Mouse (Mus musculus): ENCODE measurements around the gene Fbn1. TPM values are rescaled to one million over a fixed set of nuclear protein-coding genes. Genes with fewer than 3 reads are reported as not detected.

Fbn1 gene
- polyA plus RNA-seq, 1 experiment from 2014 or later, result 18.6 TPM

DNA sequence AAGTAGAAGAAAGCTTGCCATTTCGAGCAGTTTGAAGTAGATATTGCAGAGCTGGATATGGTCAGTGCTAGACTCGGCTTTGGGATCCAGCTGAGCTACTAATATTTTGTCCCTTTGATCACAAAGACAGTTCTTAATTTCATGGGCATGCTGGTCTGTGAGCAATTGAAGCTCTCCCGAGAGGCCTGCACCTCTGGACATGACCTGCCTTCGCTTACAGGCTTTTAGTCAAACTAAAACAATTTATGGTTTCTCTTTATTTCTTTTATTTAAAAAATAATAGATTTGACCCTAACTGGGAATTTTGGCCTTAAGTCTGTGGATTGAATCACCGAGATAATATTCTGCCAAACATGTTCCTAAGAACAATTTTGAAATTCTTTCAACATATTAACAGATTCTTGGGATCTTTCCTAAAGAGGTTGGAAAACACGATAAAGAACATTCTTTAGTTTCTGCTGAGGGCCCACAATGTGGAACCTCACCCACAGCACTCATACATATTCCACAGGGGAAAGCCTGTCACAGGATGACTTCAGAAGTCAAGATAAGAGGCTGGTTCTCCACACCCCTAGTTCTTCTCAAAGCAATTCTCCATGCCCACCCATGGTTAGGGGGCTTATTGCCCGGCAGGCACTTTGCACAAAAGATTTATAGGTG, 125.0 kb downstream of the Fbn1 start:
- Histone ChIP-seq H3K4me3 (no peak overlapping the region), H3K9ac (no peak overlapping the region), H3K4me1 (peaks cover under 1% of the 10 kb centered on the region; the same call in 1 of the 2 replicates), H3K9me3 (no peaks in the 10 kb centered on the region), H3K36me3 (peaks cover 44% of the 10 kb centered on the region), H3K4me2 (replicated peaks) (no peak overlapping the region), H3K27ac (no peak overlapping the region), H3K27me3 (no peaks in the 10 kb centered on the region)
- ATAC-seq (ENCODE audit: low FRiP score, low read depth), result no peak
- WGBS, result 58% methylated on average over 7 of the region's 7 CpGs

- no peak overlapping the region for H3K4me3 ChIP-seq
- peaks cover 5% of the 10 kb centered on the region for H3K4me1 ChIP-seq
- no peak overlapping the region for H3K4me2 ChIP-seq (replicated peaks)
- H3K27ac ChIP-seq, result no peak overlapping the region
- no peak overlapping the region for H3K9ac ChIP-seq
- no peaks in the 10 kb centered on the region for H3K27me3 ChIP-seq
- peaks cover 47% of the 10 kb centered on the region for H3K36me3 ChIP-seq
- WGBS, result 68% methylated on average over 2 of the region's 2 CpGs
- no peak for ATAC-seq (ENCODE audit: low FRiP score, low read depth)
- H3K9me3 ChIP-seq, result no peaks in the 10 kb centered on the region
Observed at GRCm38 (mm10) chr2:125380086-125380485, 127.7 kb downstream of the Fbn1 start.

DNA sequence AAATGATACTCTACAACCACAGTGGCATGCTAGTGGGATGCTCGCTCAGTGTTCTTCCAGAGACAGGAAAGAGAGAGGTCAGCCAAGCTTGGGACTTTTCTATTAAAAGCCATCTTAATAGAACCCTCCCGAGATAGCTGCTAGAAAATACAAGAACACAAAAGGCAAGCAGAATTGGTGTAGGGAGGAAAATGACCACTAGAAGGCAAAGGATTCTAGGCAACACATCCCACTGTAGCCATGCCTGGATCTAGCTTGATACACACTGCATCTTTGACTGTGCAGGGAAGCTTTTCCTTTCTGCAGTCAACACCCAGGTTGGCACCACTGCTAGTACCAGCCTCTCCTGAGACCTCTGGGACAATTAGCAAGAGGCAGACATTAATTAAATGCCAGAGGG, 128.6 kb downstream of the Fbn1 start:
- H3K27me3 ChIP-seq, result no peaks in the 10 kb centered on the region
- H3K4me2 ChIP-seq (replicated peaks), result no peak overlapping the region
- no peak overlapping the region for H3K27ac ChIP-seq
- peaks cover 9% of the 10 kb centered on the region for H3K4me1 ChIP-seq
- no peak overlapping the region for H3K9ac ChIP-seq
- H3K4me3 ChIP-seq, result no peak overlapping the region
- H3K36me3 ChIP-seq, result peaks cover 42% of the 10 kb centered on the region
- no peak for ATAC-seq (ENCODE audit: low FRiP score, low read depth)
- H3K9me3 ChIP-seq, result no peaks in the 10 kb centered on the region
- 90% methylated on average over 2 of the region's 2 CpGs for WGBS

- 80% methylated on average over 5 of the region's 5 CpGs for WGBS
- ATAC-seq (ENCODE audit: low FRiP score, low read depth), result no peak
Observed at GRCm38 (mm10) chr2:125375926-125376325, 131.9 kb downstream of the Fbn1 start.

DNA sequence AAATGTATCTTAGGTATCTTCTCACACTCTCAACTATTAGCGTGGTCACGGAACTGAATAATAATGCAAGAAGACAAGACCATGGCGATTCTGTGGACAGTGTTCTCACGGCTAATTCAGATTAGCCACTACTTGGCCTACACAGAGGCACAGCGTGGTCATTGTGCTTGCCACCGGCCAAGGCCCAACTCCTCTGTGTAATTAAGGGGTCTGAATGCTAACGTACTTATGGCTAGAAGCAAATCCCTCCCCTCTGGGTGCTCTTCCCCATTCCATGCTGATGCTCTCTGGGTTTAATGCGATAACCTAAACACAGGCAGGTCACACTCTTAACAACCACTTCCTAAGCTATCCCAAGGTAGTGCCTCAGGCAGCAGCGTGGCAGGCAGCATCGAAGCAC, 132.5 kb downstream of the Fbn1 start:
- Histone ChIP-seq H3K9me3 (no peaks in the 10 kb centered on the region), H3K4me1 (peaks cover 16% of the 10 kb centered on the region), H3K36me3 (peaks cover 36% of the 10 kb centered on the region), H3K27me3 (no peaks in the 10 kb centered on the region), H3K4me2 (replicated peaks) (no peak overlapping the region), H3K4me3 (no peak overlapping the region), H3K9ac (no peak overlapping the region), H3K27ac (no peak overlapping the region)
- ATAC-seq (ENCODE audit: low FRiP score, low read depth), result no peak
- WGBS, result 89% methylated on average over 10 of the region's 10 CpGs

More at GRCm38 (mm10) chr2:125375926-125376325, 131.9 kb downstream of the Fbn1 start:
- Histone ChIP-seq H3K9me3 (no peaks in the 10 kb centered on the region), H3K4me1 (peaks cover 16% of the 10 kb centered on the region), H3K4me2 (replicated peaks) (no peak overlapping the region), H3K9ac (no peak overlapping the region), H3K4me3 (no peak overlapping the region), H3K27me3 (no peaks in the 10 kb centered on the region), H3K36me3 (peaks cover 34% of the 10 kb centered on the region), H3K27ac (no peak overlapping the region)

DNA sequence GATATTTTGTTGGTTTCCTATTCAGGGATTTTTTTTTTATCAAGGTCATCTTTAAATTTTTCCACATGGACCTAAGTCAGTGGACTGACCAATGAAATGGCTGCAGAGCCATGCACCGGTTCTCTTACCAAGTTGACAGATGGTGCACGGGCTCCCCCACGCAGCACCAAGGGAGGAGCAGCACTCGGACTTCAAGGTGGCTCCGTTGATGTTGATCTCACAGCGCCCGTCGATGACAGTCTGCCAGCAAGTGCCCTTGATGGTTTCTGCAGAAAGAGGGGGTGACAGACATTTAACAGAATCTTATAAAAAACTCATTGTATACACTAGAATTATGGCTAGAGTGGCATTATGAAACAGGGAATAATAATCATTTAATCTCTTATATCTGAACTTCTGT, 138.1 kb downstream of the Fbn1 start:
- peaks cover 68% of the 10 kb centered on the region for H3K36me3 ChIP-seq
- no peak overlapping the region for H3K4me2 ChIP-seq (replicated peaks)
- no peaks in the 10 kb centered on the region for H3K9me3 ChIP-seq
- no peak for ATAC-seq (ENCODE audit: low FRiP score, low read depth)
- peaks cover 11% of the 10 kb centered on the region for H3K4me1 ChIP-seq
- H3K9ac ChIP-seq, result no peak overlapping the region
- no peak overlapping the region for H3K27ac ChIP-seq
- H3K27me3 ChIP-seq, result no peaks in the 10 kb centered on the region
- WGBS, result 92% methylated on average over 8 of the region's 8 CpGs
- no peak overlapping the region for H3K4me3 ChIP-seq

- Histone ChIP-seq H3K9ac (no peak overlapping the region), H3K9me3 (no peaks in the 10 kb centered on the region), H3K4me1 (peaks cover 2% of the 10 kb centered on the region; the same call in 1 of the 2 replicates), H3K4me2 (replicated peaks) (no peak overlapping the region), H3K36me3 (peaks cover 72% of the 10 kb centered on the region), H3K27me3 (no peaks in the 10 kb centered on the region), H3K27ac (no peak overlapping the region), H3K4me3 (no peak overlapping the region)
- 69% methylated on average over 4 of the region's 4 CpGs for whole genome bisulfite sequencing
- no peak for ATAC-seq (ENCODE audit: low FRiP score, low read depth)
Observed at GRCm38 (mm10) chr2:125368616-125369015, 139.2 kb downstream of the Fbn1 start.

- Histone ChIP-seq H3K27ac (no peak overlapping the region), H3K27me3 (no peaks in the 10 kb centered on the region), H3K4me2 (replicated peaks) (no peak overlapping the region), H3K36me3 (peaks cover 77% of the 10 kb centered on the region), H3K4me1 (no peaks in the 10 kb centered on the region), H3K9me3 (no peaks in the 10 kb centered on the region), H3K9ac (no peak overlapping the region), H3K4me3 (no peak overlapping the region)
- WGBS, result 83% methylated on average over 4 of the region's 4 CpGs
- ATAC-seq (ENCODE audit: low FRiP score, low read depth), result no peak
Observed at GRCm38 (mm10) chr2:125361661-125362060, 146.1 kb downstream of the Fbn1 start.

DNA sequence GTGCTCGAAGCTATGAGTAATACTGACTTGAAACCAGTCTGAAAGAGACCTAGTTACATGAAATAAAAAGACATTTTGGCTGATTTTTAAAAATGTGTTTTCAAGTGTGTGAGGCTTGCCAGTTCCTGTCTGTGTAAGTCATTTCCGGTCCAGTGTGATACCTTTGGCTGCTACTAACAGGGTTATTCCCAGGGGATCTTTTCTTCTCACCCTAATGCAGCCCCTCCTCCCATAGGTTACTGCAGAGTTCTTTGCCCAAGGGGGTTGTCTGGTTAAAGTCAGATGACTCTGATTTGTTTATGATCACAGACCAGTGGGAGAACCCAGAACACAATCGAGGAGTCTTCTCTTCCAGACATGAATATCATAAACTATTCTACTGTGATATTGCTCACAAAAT, 151.3 kb downstream of the Fbn1 start:
- Histone ChIP-seq H3K9me3 (no peaks in the 10 kb centered on the region), H3K4me3 (no peak overlapping the region), H3K4me2 (replicated peaks) (no peak overlapping the region), H3K9ac (no peak overlapping the region), H3K27ac (no peak overlapping the region), H3K36me3 (peaks cover 41% of the 10 kb centered on the region), H3K27me3 (no peaks in the 10 kb centered on the region), H3K4me1 (0 out of 2 replicates have a peak, but pooled peaks cover 4% of the 10 kb centered on the region)
- 48% methylated on average over 3 of the region's 3 CpGs for WGBS
- ATAC-seq (ENCODE audit: low FRiP score, low read depth), result no peak

- no peak overlapping the region for H3K4me3 ChIP-seq
- 0 out of 2 replicates have a peak, but pooled peaks cover 4% of the 10 kb centered on the region for H3K4me1 ChIP-seq
- H3K27ac ChIP-seq, result no peak overlapping the region
- ATAC-seq (ENCODE audit: low FRiP score, low read depth), result no peak
- 72% methylated on average over 5 of the region's 5 CpGs for WGBS
- H3K9me3 ChIP-seq, result no peaks in the 10 kb centered on the region
- H3K9ac ChIP-seq, result no peak overlapping the region
- no peak overlapping the region for H3K4me2 ChIP-seq (replicated peaks)
- no peaks in the 10 kb centered on the region for H3K27me3 ChIP-seq
- peaks cover 41% of the 10 kb centered on the region for H3K36me3 ChIP-seq
Observed at GRCm38 (mm10) chr2:125356068-125356467, 151.7 kb downstream of the Fbn1 start.

- Histone ChIP-seq H3K27me3 (no peaks in the 10 kb centered on the region), H3K4me3 (no peak overlapping the region), H3K9me3 (no peaks in the 10 kb centered on the region), H3K4me2 (replicated peaks) (no peak overlapping the region), H3K27ac (no peak overlapping the region), H3K4me1 (0 out of 2 replicates have a peak, but pooled peaks cover 4% of the 10 kb centered on the region), H3K9ac (no peak overlapping the region), H3K36me3 (peaks cover 40% of the 10 kb centered on the region)
- no peak for ATAC-seq (ENCODE audit: low FRiP score, low read depth)
- 60% methylated on average over 11 of the region's 11 CpGs for WGBS
Observed at GRCm38 (mm10) chr2:125355216-125355971, 152.4 kb downstream of the Fbn1 start.

DNA sequence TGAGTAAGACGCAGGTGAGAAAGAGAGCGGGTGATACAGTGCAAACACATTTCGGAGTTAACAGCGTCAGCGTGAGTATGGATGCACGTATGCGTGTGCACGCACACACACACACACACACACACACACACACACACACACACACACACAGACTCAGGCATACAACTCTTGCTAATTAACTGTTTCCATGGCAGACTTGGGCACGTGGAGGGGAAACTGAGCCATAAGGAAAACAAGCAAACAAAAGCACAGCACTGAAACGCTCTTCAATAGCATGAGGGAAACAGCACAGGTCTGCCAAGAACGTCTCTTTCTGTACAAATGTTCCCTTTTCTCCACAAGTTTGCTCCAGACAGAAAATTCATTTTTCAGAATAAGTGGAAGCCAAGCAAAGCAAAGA, 153.2 kb downstream of the Fbn1 start:
- Histone ChIP-seq H3K27ac (no peak overlapping the region), H3K36me3 (peaks cover 40% of the 10 kb centered on the region), H3K4me3 (no peak overlapping the region), H3K9ac (no peak overlapping the region), H3K4me1 (0 out of 2 replicates have a peak, but pooled peaks cover 4% of the 10 kb centered on the region), H3K27me3 (no peaks in the 10 kb centered on the region), H3K4me2 (replicated peaks) (no peak overlapping the region), H3K9me3 (no peaks in the 10 kb centered on the region)
- WGBS, result 85% methylated on average over 11 of the region's 11 CpGs
- ATAC-seq (ENCODE audit: low FRiP score, low read depth), result no peak

Data from limb, embryonic 13.5 days (tissue).